Mouse (Mus musculus) hindbrain, postnatal 0 days (tissue): ENCODE measurements around the gene Stard5. TPM values are rescaled to one million over a fixed set of nuclear protein-coding genes. Genes with fewer than 3 reads are reported as not detected.

ENCODE experiments used
- ATAC-seq: fragments of 200-750 bp; cut with Nextera tagmentation; 2 replicates; pipeline ENCODE4 v1.8.0; 2017; ENCODE audit warnings: mild to moderate bottlenecking, moderate TSS enrichment, moderate library complexity
- DNase-seq: peaks from one replicate; pipeline ENCODE4 v3.0.0-alpha.2; 2015; ENCODE audit warnings: low spot score
- H3K27ac ChIP-seq: fragments of 300-500 bp; sonication (generic); 2 replicates; pipeline ENCODE4 v1.5.1; 2014; ENCODE audit warnings: mild to moderate bottlenecking
- H3K27me3 ChIP-seq: fragments of 300-500 bp; sonication (generic); 2 replicates; pipeline ENCODE4 v1.6.1; 2014; ENCODE audit warnings: low read length, mixed read lengths; ENCODE audit not compliant: insufficient read depth
- H3K36me3 ChIP-seq: fragments of 300-500 bp; sonication (generic); 2 replicates; pipeline ENCODE4 v1.6.1; 2014; ENCODE audit warnings: low read length, mixed read lengths; ENCODE audit not compliant: insufficient read depth
- H3K4me1 ChIP-seq: fragments of 300-500 bp; sonication (generic); 2 replicates; pipeline ENCODE4 v1.6.1; 2014; ENCODE audit warnings: antibody characterized with exemption, low read length, mixed read lengths; ENCODE audit not compliant: insufficient read depth
- H3K4me2 ChIP-seq: fragments of 300-500 bp; sonication (generic); 2 replicates; pipeline ENCODE4 v1.6.1; 2014; ENCODE audit warnings: low read depth, mild to moderate bottlenecking, low read length, moderate library complexity, mixed read lengths
- H3K4me3 ChIP-seq: fragments of 300-500 bp; sonication (generic); 2 replicates; pipeline ENCODE4 v1.5.1; 2014; ENCODE audit warnings: low read length
- H3K9ac ChIP-seq: fragments of 300-500 bp; sonication (generic); replicated peaks from 2 replicates; pipeline ENCODE4 v1.6.1; 2014; ENCODE audit warnings: mild to moderate bottlenecking, low read length, moderate library complexity, mixed read lengths
- H3K9me3 ChIP-seq: fragments of 300-500 bp; sonication (generic); 2 replicates; pipeline ENCODE4 v1.6.1; 2016; ENCODE audit warnings: low read length, mixed read lengths
- CTCF ChIP-seq: IDR thresholded peaks from 2 replicates; pipeline ENCODE4 v1.5.1; 2016; ENCODE audit warnings: antibody characterized with exemption, control low read depth, low read depth
- WGBS: fragments of 180-500 bp; shearing (Covaris S2); extraction: QIAGEN DNeasy Blood & Tissue Kit; methylation state at CpG from one replicate; pipeline ENCODE4 v1.1.7; 2014; 5-methylcytosine and 5-hydroxymethylcytosine counted together
- polyA plus RNA-seq: library from polyadenylated mRNA; unstranded; fragments of >200 nt; fragmentation: Nextera tagmentation; extraction: Ambion mirVana; gene quantifications from 2 replicates; pipeline ENCODE4 v1.2.1, GENCODE M21; 2015
- total RNA-seq: library from RNA; depleted of rRNA; stranded (reverse); fragments of >200 nt; gene quantifications from 2 replicates; pipeline ENCODE4 v1.2.3, GENCODE M21; 2014

Gene Stard5
- total and polyA plus RNA-seq, 2 experiments from 2014 or later: 6.6 to 7.5 TPM

DNA sequence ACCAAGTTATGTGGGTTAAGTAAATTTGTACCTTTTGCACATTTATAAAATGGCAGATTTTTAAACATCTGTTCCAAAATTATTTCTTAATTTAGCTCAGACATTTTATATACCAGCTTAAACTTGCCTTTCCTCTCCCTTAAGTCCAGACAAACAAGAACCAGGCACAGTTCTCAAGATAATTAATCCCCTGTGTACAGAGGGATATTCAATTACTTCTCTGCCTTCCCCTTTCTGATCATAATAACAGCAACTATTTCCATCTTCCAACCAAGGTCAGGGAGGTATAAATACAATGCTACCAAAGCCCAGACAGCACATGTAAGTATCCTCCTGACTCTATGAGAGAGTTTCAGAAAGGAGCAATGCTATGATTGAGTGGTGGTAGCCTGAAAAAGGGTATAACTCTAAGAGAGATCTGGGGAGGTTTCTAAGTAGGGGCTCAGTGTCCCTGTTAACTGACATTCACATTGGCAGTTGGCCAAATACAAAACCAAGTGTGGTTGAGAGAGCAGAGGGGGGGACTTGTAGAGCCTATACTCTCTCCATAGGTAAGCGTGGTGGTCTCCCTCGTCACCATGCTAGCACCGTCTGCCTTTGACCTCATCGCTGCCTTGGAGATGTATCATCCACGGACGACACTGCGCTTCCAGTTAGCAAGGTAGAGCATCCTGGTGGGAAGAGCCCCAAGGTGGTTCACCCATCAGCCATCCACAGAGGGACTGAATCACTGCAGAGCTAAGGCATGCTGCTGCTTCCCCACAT, 27.4 kb upstream of the Stard5 start:
- Histone ChIP-seq H3K27me3 (no peaks in the 10 kb centered on the region), H3K4me1 (no peaks in the 10 kb centered on the region), H3K9me3 (no peaks in the 10 kb centered on the region), H3K27ac (no peak overlapping the region), H3K36me3 (no peaks in the 10 kb centered on the region), H3K4me2 (no peak overlapping the region), H3K4me3 (no peak overlapping the region), H3K9ac (no peak overlapping the region)
- TF ChIP-seq CTCF: no peak
- no peak for ATAC-seq
- WGBS: 88% methylated on average over 7 of the region's 7 CpGs
- no peak for DNase-seq

DNA sequence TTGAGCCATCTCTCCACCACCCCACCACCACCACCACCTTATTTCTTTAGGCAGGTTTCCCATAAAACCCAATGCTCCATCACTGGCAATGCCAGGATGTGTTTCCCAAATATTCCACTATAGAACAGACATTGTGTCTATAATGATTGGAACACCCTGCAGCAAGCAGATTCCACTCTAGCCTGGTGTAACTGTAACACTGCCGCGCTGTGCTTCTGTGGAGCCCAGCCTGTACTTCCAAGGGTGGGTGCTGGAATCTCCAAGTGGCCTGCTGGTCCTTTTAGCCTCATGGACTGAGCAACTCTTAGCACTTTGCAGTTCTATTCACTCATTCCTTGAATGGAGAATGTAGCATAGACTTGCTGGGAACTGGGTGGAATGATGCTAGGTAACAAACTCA, 25.0 kb upstream of the Stard5 start:
- no peak for DNase-seq
- H3K36me3 ChIP-seq: no peaks in the 10 kb centered on the region
- H3K27ac ChIP-seq: no peak overlapping the region
- ATAC-seq: no peak
- no peaks in the 10 kb centered on the region for H3K4me1 ChIP-seq
- H3K9ac ChIP-seq: no peak overlapping the region
- H3K4me3 ChIP-seq: no peak overlapping the region
- TF ChIP-seq CTCF: no peak
- no peak overlapping the region for H3K4me2 ChIP-seq
- H3K9me3 ChIP-seq: no peaks in the 10 kb centered on the region
- 96% methylated on average over 2 of the region's 2 CpGs for WGBS
- no peaks in the 10 kb centered on the region for H3K27me3 ChIP-seq

GRCm38 (mm10) chr7:83609891-83610290, 21.9 kb upstream of the Stard5 start:
- no peak overlapping the region for H3K27ac ChIP-seq
- DNase-seq (no peak), ATAC-seq (no peak)
- H3K27me3 ChIP-seq: no peaks in the 10 kb centered on the region
- no peaks in the 10 kb centered on the region for H3K9me3 ChIP-seq
- no peak for TF ChIP-seq CTCF
- no peak overlapping the region for H3K4me3 ChIP-seq
- H3K36me3 ChIP-seq: no peaks in the 10 kb centered on the region
- no peak overlapping the region for H3K4me2 ChIP-seq
- no peaks in the 10 kb centered on the region for H3K4me1 ChIP-seq
- WGBS: 95% methylated on average over 4 of the region's 4 CpGs
- H3K9ac ChIP-seq: no peak overlapping the region

DNA sequence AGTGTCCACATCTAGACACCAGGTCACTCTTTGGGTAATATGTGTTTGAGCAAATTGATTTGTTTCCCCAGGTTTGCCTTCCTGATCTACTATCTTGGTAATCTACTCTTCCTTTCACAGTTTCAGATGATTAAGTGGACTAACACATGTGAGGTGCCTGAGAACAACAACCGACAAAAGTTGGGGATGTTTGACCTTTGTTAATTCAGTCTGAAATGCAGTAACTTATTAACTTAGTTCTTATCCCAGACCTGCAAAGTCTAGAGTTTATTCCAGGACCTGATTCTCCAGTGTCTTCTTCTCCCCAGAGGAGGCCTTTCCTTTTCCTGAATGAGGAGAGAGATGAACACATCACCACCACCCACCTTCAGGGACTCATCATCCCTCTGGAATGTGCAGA, 19.9 kb upstream of the Stard5 start:
- Histone ChIP-seq H3K9me3 (no peaks in the 10 kb centered on the region), H3K4me3 (no peak overlapping the region), H3K4me2 (no peak overlapping the region), H3K9ac (no peak overlapping the region), H3K36me3 (no peaks in the 10 kb centered on the region), H3K27ac (no peak overlapping the region), H3K27me3 (no peaks in the 10 kb centered on the region), H3K4me1 (no peaks in the 10 kb centered on the region)
- WGBS: 96% methylated on average over 1 of the region's 1 CpGs
- TF ChIP-seq CTCF: no peak
- DNase-seq (no peak), ATAC-seq (no peak)

DNA sequence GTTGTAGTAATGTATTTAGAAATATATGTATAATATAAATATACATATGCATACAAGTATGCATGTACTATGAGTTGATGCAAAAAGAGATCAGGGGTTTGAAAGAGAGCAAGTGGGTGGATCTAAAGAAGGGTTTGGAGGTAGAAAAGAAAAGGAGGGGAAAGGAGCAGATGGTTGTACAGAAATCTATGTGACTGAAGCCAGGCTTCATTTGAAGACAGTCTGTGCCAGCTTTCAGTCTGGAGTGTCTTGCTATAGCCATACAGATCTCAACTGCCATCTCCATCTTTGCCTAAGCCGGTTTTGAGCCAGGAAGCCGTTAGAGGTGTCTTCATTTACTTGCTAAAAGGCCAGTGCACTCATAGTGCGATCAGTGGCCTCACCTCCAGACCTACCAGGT, 16.5 kb upstream of the Stard5 start:
- Histone ChIP-seq H3K4me2 (no peak overlapping the region), H3K9ac (no peak overlapping the region), H3K27me3 (no peaks in the 10 kb centered on the region), H3K27ac (no peak overlapping the region), H3K36me3 (no peaks in the 10 kb centered on the region), H3K9me3 (no peaks in the 10 kb centered on the region), H3K4me3 (no peak overlapping the region), H3K4me1 (no peaks in the 10 kb centered on the region)
- WGBS: 94% methylated on average over 3 of the region's 3 CpGs
- DNase-seq: no peak
- no peak for TF ChIP-seq CTCF
- ATAC-seq: no peak

GRCm38 (mm10) chr7:83615815-83616214, 15.9 kb upstream of the Stard5 start:
- Histone ChIP-seq H3K4me1 (no peaks in the 10 kb centered on the region), H3K4me2 (no peak overlapping the region), H3K9me3 (no peaks in the 10 kb centered on the region), H3K4me3 (no peak overlapping the region), H3K27me3 (no peaks in the 10 kb centered on the region), H3K9ac (no peak overlapping the region), H3K27ac (no peak overlapping the region), H3K36me3 (no peaks in the 10 kb centered on the region)
- ATAC-seq (no peak), DNase-seq (no peak)
- WGBS: 87% methylated on average over 8 of the region's 8 CpGs
- no peak for TF ChIP-seq CTCF

DNA sequence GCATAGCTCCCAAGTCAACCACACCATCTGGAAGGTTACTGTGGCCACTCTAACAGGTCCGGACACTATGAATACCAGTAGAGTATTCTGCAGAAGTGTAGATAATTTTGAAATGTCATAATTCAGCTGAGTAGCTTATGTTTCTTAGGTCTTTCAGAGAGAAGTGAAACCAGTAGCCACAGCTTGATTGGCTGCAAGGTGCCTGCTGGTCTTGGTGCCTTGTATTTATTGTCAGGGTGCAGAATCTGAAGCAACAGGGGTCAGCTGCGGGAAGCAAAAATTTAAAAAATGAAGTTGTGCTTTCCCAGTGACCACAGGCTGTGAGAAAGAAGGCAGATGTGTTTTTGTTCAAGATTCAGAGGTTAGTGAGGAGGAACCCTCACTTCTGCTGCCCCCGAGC, 15.5 kb upstream of the Stard5 start:
- Histone ChIP-seq H3K4me3 (no peak overlapping the region), H3K36me3 (no peaks in the 10 kb centered on the region), H3K9ac (no peak overlapping the region), H3K9me3 (no peaks in the 10 kb centered on the region), H3K27me3 (no peaks in the 10 kb centered on the region), H3K4me2 (no peak overlapping the region), H3K27ac (no peak overlapping the region), H3K4me1 (no peaks in the 10 kb centered on the region)
- ATAC-seq (no peak), DNase-seq (no peak)
- WGBS: 85% methylated on average over 3 of the region's 3 CpGs
- no peak for TF ChIP-seq CTCF
